ENCODE assay signal across 8 mouse cellular contexts in the genomic region with DNA sequence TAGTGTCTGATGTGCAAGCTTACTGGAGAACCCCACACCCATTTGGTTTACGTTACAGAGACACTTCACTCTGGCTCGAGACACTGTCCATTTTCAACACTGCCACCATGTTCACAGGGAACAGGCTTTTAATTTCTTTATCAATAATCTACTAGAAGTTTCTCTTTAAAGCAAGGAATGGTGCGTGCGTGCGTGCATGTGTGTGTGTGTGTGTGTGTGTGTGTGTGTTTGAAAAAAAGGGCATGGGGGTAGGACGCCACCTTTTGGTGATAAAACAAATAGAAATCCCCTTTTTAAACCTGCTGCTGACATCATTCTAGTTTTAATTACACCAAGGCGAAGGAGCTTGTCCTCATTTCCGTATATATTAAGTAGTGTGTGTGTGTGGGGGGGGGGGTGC. TPM values are rescaled to one million over a fixed set of nuclear protein-coding genes. Genes with fewer than 3 reads are reported as not detected.
DNase-seq lines count a peak whose midpoint lies in the region; ATAC-seq and TF ChIP-seq lines count a peak whose summit lies in the region.

No protein-coding gene starts in this region.

- peaks cover 15% of the 10 kb centered on the region for H3K4me1 ChIP-seq in limb, embryonic 13.5 days
- H3K4me1 ChIP-seq in limb, embryonic 10.5 days = peaks cover 32% of the 10 kb centered on the region
- H3K4me1 ChIP-seq in cortical plate, adult 2 months (ENCODE audit: control insufficient read depth, insufficient read depth, low read length) = no peaks in the 10 kb centered on the region; the same call in 1 of the 2 replicates

- peak; percentile 47 for TF ChIP-seq CTCF in gastrocnemius, adult 2 months (IDR thresholded peaks at IDR 0.05)
- TF ChIP-seq CTCF in cortical plate, adult 2 months (IDR thresholded peaks at IDR 0.05; ENCODE audit: extremely low read depth, insufficient read depth, low read length) = peak; percentile 47

- DNase-seq in gastrocnemius, adult 2 months = peak; percentile 37
- no peak for DNase-seq in gastrocnemius, postnatal 36 days
- no peak for DNase-seq in limb, embryonic 10.5 days (ENCODE audit: low spot score)
- peak; percentile 35 to 56 for DNase-seq in CD8-positive naive resting alpha-beta T cell, adult 2 months (ENCODE audit: low read depth in 2 of 2, low spot score in 2 of 2)
- DNase-seq in thymus, postnatal 14 days = peak; percentile 49
- no peak for DNase-seq in urinary bladder, adult 18-20 months (ENCODE audit: low spot score in 2 of 2)

- no peaks in the 10 kb centered on the region for H3K27me3 ChIP-seq in limb, embryonic 13.5 days
- peaks cover 8% of the 10 kb centered on the region; the same call in 1 of the 2 replicates for H3K27me3 ChIP-seq in limb, embryonic 10.5 days (ENCODE audit: low read depth, poor library complexity, severe bottlenecking)

- 50% methylated on average over 8 of the region's 8 CpGs for WGBS in limb, embryonic 13.5 days
- WGBS in limb, embryonic 10.5 days = 61% methylated on average over 8 of the region's 8 CpGs

- no peak for TF ChIP-seq POLR2A in cortical plate, adult 2 months (IDR thresholded peaks at IDR 0.05; ENCODE audit: extremely low read depth, insufficient read depth, low read length)

- peaks cover 17% of the 10 kb centered on the region for H3K36me3 ChIP-seq in limb, embryonic 13.5 days
- H3K36me3 ChIP-seq in limb, embryonic 10.5 days = peaks cover 15% of the 10 kb centered on the region

- H3K4me3 ChIP-seq in gastrocnemius, adult 2 months = no peak overlapping the region
- H3K4me3 ChIP-seq in limb, embryonic 13.5 days = no peak overlapping the region
- no peak overlapping the region for H3K4me3 ChIP-seq in limb, embryonic 10.5 days
- H3K4me3 ChIP-seq in cortical plate, adult 2 months (ENCODE audit: insufficient read depth, low read length) = no peak overlapping the region

- no peak for ATAC-seq in limb, embryonic 13.5 days (ENCODE audit: low FRiP score, low read depth)

- 0 out of 2 replicates have a peak overlapping the region, but pooled peaks have one; percentile 17 for H3K4me2 ChIP-seq in limb, embryonic 13.5 days (replicated peaks)

- H3K9me3 ChIP-seq in limb, embryonic 13.5 days = peaks cover 12% of the 10 kb centered on the region
- 0 out of 2 replicates have a peak, but pooled peaks cover 2% of the 10 kb centered on the region for H3K9me3 ChIP-seq in limb, embryonic 10.5 days (replicated peaks)

- H3K27ac ChIP-seq in gastrocnemius, adult 2 months = no peak overlapping the region
- H3K27ac ChIP-seq in limb, embryonic 13.5 days = no peak overlapping the region
- no peak overlapping the region for H3K27ac ChIP-seq in limb, embryonic 10.5 days
- H3K27ac ChIP-seq in cortical plate, adult 2 months (ENCODE audit: insufficient read depth, low read length) = no peak overlapping the region

- H3K9ac ChIP-seq in limb, embryonic 13.5 days = no peak overlapping the region

- intact Hi-C loops in gastrocnemius, adult 2 months (cut with DNase I) = loop anchor here (10.0 kb wide), 2 partner anchors 261 to 1001 kb away; no protein-coding TSS in a partner anchor
- intact Hi-C loops in gastrocnemius, postnatal 36 days (cut with DNase I) = loop anchor here (10.0 kb wide), 1 partner anchor 551 kb away; no protein-coding TSS in a partner anchor

RNA-seq across cellular contexts. Expression of a gene that starts 2.8 kb away (rescaled TPM):
- 10 to 100 TPM; 17.4 to 20.9 TPM for total RNA-seq in gastrocnemius, adult 2 months (2021)
- total RNA-seq in gastrocnemius, postnatal 36 days (2021) = 10 to 100 TPM; 15.9 to 18.4 TPM
- polyA plus RNA-seq in limb, embryonic 13.5 days (2015; fragmentation: Nextera tagmentation; extraction: Ambion mirVana) = 137 and 141 TPM in 2 replicates
- 30.6 and 47.3 TPM in 2 replicates for polyA plus RNA-seq in limb, embryonic 10.5 days (2016; fragmentation: Nextera tagmentation; extraction: Ambion mirVana)
- 78.9 and 99.2 TPM in 2 replicates for polyA plus RNA-seq in cortical plate, adult 2 months (2012; rRNA removed)

Comparison
In these comparisons a context has a peak if more than half of its experiments do, and no peak if none do; other contexts are left out.
1. DNase-seq: peak in gastrocnemius, adult 2 months (single experiment), CD8-positive naive resting alpha-beta T cell, adult 2 months (2 of 2) and thymus, postnatal 14 days (single experiment); none in gastrocnemius, postnatal 36 days (0 of 2), limb, embryonic 10.5 days (single experiment) and urinary bladder, adult 18-20 months (0 of 2).